Mouse (Mus musculus) testis, adult 2 months (tissue): ENCODE data around the gene 2810459M11Rik.

Experiments
- CTCF ChIP-seq: fragments of 200-500 bp; IDR thresholded peaks from 2 replicates; pipeline ENCODE4 v1.5.1; 2012; ENCODE audit warnings: low read depth, mild to moderate bottlenecking, inconsistent platforms, low read length, moderate library complexity; ENCODE audit not compliant: control insufficient read depth, insufficient read depth, insufficient replicate concordance
- POLR2A ChIP-seq: fragments of 200-500 bp; IDR thresholded peaks from 2 replicates; pipeline ENCODE4 v1.6.1; 2012; ENCODE audit warnings: low read depth, mild to moderate bottlenecking, inconsistent platforms, low read length, moderate library complexity; ENCODE audit not compliant: control insufficient read depth

- TF ChIP-seq CTCF (no peak), POLR2A (no peak)
These were observed 30.9 kb downstream of the 2810459M11Rik start for GRCm38 (mm10) chr1:86076565-86076964.
